Mouse (Mus musculus): ENCODE results near the gene Zfp277. TPM values are rescaled to one million over a fixed set of nuclear protein-coding genes. Genes with fewer than 3 reads are reported as not detected.

Gene Zfp277
- 15.0 TPM for polyA plus RNA-seq (2014; fragmentation: Illumina TruSeq; extraction: RNeasy Lipid Tissue Mini Kit (QIAGEN cat#74804); ENCODE audit: low read depth, low replicate concordance)

DNA sequence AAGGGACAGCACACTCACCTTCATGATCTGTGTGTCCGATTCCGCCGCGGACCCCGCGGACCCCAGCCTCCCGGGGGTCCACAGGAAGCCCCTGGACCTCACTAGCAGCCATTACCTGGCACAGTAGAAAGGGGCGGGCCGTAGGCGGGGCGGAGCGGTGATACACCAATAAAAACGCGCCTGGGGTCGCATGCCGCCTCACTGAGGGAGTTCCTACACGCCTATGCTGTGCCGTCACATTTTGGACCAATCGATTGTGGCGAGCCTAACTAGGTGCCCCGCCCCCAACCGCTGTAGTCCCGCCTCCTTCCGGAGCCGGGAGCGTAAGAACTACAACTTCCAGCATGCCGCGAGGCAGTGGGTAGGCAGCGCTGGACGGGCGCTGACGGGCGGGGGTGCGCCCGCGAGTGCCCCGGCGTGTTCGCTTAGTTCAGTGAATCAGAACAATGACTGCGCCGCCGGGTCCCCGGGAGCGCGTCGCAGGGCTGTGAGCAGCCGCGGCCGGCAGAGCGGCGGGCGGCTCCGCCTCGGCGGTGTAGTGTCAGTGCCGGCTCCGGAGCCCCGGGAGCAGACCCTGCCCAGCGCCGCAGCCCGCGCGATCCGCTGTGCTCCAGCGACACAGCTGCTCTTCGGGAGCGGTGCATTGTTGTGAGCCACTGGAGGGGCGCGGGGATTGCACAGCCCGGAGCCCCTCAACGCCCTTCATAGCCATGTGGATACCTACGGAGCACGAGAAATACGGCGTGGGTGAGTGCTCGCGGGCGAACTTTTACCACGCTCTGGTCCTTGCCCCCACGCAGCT lies at the start of gene Zfp277, which contains the start of gene Dock4:
Gene Zfp277, minus strand, starts transcription at position 255 of the 802 bp plus-strand sequence.
Gene Dock4, plus strand, starts transcription at position 305 of the 802 bp plus-strand sequence.

Other genes starting within 250 kb of the Zfp277 start
- 45.9 TPM for gene Lsmem1, start 246.4 kb downstream of the Zfp277 start, polyA plus RNA-seq (2014; fragmentation: Illumina TruSeq; extraction: RNeasy Lipid Tissue Mini Kit (QIAGEN cat#74804); ENCODE audit: low read depth, low replicate concordance)
- gene Ifrd1, start 197.4 kb downstream of the Zfp277 start, polyA plus RNA-seq (2014; fragmentation: Illumina TruSeq; extraction: RNeasy Lipid Tissue Mini Kit (QIAGEN cat#74804); ENCODE audit: low read depth, low replicate concordance): 89.1 TPM
- gene Dock4, start 50 bp upstream of the Zfp277 start, polyA plus RNA-seq (2014; fragmentation: Illumina TruSeq; extraction: RNeasy Lipid Tissue Mini Kit (QIAGEN cat#74804); ENCODE audit: low read depth, low replicate concordance): 5.7 TPM